Mouse (Mus musculus) hindlimb bud, embryonic 11.5 days (tissue): Measurements from ENCODE around the gene Snf8.
A peak's percentile ranks its signal among the peaks of the same experiment; 100 is the strongest.

Experiments used
- DNase-seq: peaks from one replicate; pipeline ENCODE4 v3.0.0-alpha.2; 2012; ENCODE audit warnings: low read depth, low spot score; ENCODE audit errors: extremely low spot score

Snf8 gene

GRCm38 (mm10) chr11:96073295-96073993, 38.8 kb downstream of the Snf8 start:
- no peak for DNase-seq

- no peak for DNase-seq
Observed at GRCm38 (mm10) chr11:96074351-96075176, 39.9 kb downstream of the Snf8 start.

- DNase-seq: no peak
Observed at GRCm38 (mm10) chr11:96075177-96075508, 40.5 kb downstream of the Snf8 start.

GRCm38 (mm10) chr11:96075509-96076220, 41.0 kb downstream of the Snf8 start, which contains the start of gene Atp5g1:
Atp5g1 (minus strand) TSS chr11:96075670.
- DNase-seq: peak; percentile 100

- no peak for DNase-seq
Observed at GRCm38 (mm10) chr11:96076221-96077105, 41.8 kb downstream of the Snf8 start.

- DNase-seq: no peak
Observed at GRCm38 (mm10) chr11:96080736-96081135, 46.1 kb downstream of the Snf8 start.

GRCm38 (mm10) chr11:96082682-96083081, 48.0 kb downstream of the Snf8 start:
- no peak for DNase-seq

- no peak for DNase-seq
Observed at GRCm38 (mm10) chr11:96087981-96088380, 53.3 kb downstream of the Snf8 start.

- no peak for DNase-seq
Observed at GRCm38 (mm10) chr11:96091073-96091472, 56.4 kb downstream of the Snf8 start.

GRCm38 (mm10) chr11:96092674-96093291, 58.1 kb downstream of the Snf8 start:
- DNase-seq: no peak

- DNase-seq: peak; percentile 26
Observed at GRCm38 (mm10) chr11:96093361-96093760, 58.7 kb downstream of the Snf8 start.
